Mouse (Mus musculus) B cell, adult 2 months (primary cell): ENCODE measurements at regions not wholly inside any gene's neighbourhood (a gene's known extent, or its start where the extent isn't known, plus 50 kb on each side); places are given as distances from the start of the nearest gene placed in this dataset.

ENCODE experiments used
- DNase-seq, 2 experiments: peaks; one replicate each; pipeline ENCODE4 v3.0.0; 2022

GRCm38 (mm10) chr6:66012675-66013074 is 60.3 kb downstream of the 4930544G11Rik start:
- DNase-seq: no peak

GRCm38 (mm10) chr6:66023531-66023930 is 71.1 kb downstream of the 4930544G11Rik start:
- DNase-seq: no peak

GRCm38 (mm10) chr6:66036789-66037188 is 84.4 kb downstream of the 4930544G11Rik start:
- no peak for DNase-seq

GRCm38 (mm10) chr6:66051852-66052251 is 99.4 kb downstream of the 4930544G11Rik start:
- no peak for DNase-seq

- no peak for DNase-seq
Observed at GRCm38 (mm10) chr6:66052386-66052785, 100.0 kb downstream of the 4930544G11Rik start.

GRCm38 (mm10) chr6:66053197-66053596 is 100.8 kb downstream of the 4930544G11Rik start:
- DNase-seq: no peak

GRCm38 (mm10) chr6:66068874-66069273 is 116.5 kb downstream of the 4930544G11Rik start:
- no peak for DNase-seq

GRCm38 (mm10) chr6:66077445-66077844 is 125.0 kb downstream of the 4930544G11Rik start:
- no peak for DNase-seq

GRCm38 (mm10) chr6:66078769-66079168 is 126.4 kb downstream of the 4930544G11Rik start:
- DNase-seq: no peak

GRCm38 (mm10) chr6:66101555-66102071 is 149.2 kb downstream of the 4930544G11Rik start:
- no peak for DNase-seq

- DNase-seq: no peak
Observed at GRCm38 (mm10) chr6:66114366-66114765, 162.0 kb downstream of the 4930544G11Rik start.

GRCm38 (mm10) chr6:66121479-66122183 is 169.2 kb downstream of the 4930544G11Rik start:
- no peak for DNase-seq

GRCm38 (mm10) chr6:66124292-66124691 is 171.9 kb downstream of the 4930544G11Rik start:
- no peak for DNase-seq

- DNase-seq: no peak
Observed at GRCm38 (mm10) chr6:66151786-66152185, 199.4 kb downstream of the 4930544G11Rik start.

GRCm38 (mm10) chr6:66154831-66155230 is 202.4 kb downstream of the 4930544G11Rik start:
- DNase-seq: no peak

- DNase-seq: no peak
Observed at GRCm38 (mm10) chr6:66160805-66161204, 208.4 kb downstream of the 4930544G11Rik start.

GRCm38 (mm10) chr6:66168913-66169312 is 216.5 kb downstream of the 4930544G11Rik start:
- DNase-seq: no peak

- no peak for DNase-seq
Observed at GRCm38 (mm10) chr6:66197990-66198389, 245.6 kb downstream of the 4930544G11Rik start.

GRCm38 (mm10) chr6:66200136-66200790 is 247.9 kb downstream of the 4930544G11Rik start:
- no peak for DNase-seq

- DNase-seq: no peak
Observed at GRCm38 (mm10) chr6:66206197-66206925, 254.0 kb downstream of the 4930544G11Rik start.

GRCm38 (mm10) chr6:66217543-66217942 is 265.1 kb downstream of the 4930544G11Rik start:
- DNase-seq: no peak

- no peak for DNase-seq
Observed at GRCm38 (mm10) chr6:66224164-66224903, 271.9 kb downstream of the 4930544G11Rik start.

- no peak for DNase-seq
Observed at GRCm38 (mm10) chr6:66236368-66236767, 284.0 kb downstream of the 4930544G11Rik start.
